Mouse (Mus musculus) heart, embryonic 11.5 days (tissue): ENCODE results near the gene Dnajc17. TPM values are rescaled to one million over a fixed set of nuclear protein-coding genes. Genes with fewer than 3 reads are reported as not detected.

Source experiments
- ATAC-seq: fragments of 200-750 bp; cut with Nextera tagmentation; replicated peaks from 2 replicates; pipeline ENCODE4 v1.8.0; 2017; ENCODE audit warnings: moderate library complexity; ENCODE audit not compliant: insufficient number of reproducible peaks, low FRiP score, low TSS enrichment
- H3K27ac ChIP-seq: fragments of 300-500 bp; sonication (generic); 2 replicates; pipeline ENCODE4 v1.5.1; 2014; ENCODE audit warnings: mild to moderate bottlenecking, low read depth, low read length
- H3K27me3 ChIP-seq: fragments of 300-500 bp; sonication (generic); 2 replicates; pipeline ENCODE4 v1.6.1; 2014; ENCODE audit warnings: mild to moderate bottlenecking, low read length, mixed read lengths; ENCODE audit not compliant: control insufficient read depth, insufficient read depth
- H3K36me3 ChIP-seq: fragments of 300-500 bp; sonication (generic); 2 replicates; pipeline ENCODE4 v1.6.1; 2014; ENCODE audit warnings: mild to moderate bottlenecking, low read length, moderate library complexity, mixed read lengths; ENCODE audit not compliant: control insufficient read depth, insufficient read depth
- H3K4me1 ChIP-seq: fragments of 300-500 bp; sonication (generic); 2 replicates; pipeline ENCODE4 v1.6.1; 2014; ENCODE audit warnings: low read length; ENCODE audit not compliant: control insufficient read depth, insufficient read depth
- H3K4me2 ChIP-seq: fragments of 300-500 bp; sonication (generic); 2 replicates; pipeline ENCODE4 v1.6.1; 2014; ENCODE audit warnings: mild to moderate bottlenecking, moderate library complexity
- H3K4me3 ChIP-seq: fragments of 300-500 bp; sonication (generic); 2 replicates; pipeline ENCODE4 v1.5.1; 2014; ENCODE audit warnings: low read depth, low read length
- H3K9ac ChIP-seq: fragments of 300-500 bp; sonication (generic); 2 replicates; pipeline ENCODE4 v1.6.1; 2014; ENCODE audit warnings: mild to moderate bottlenecking, low read depth, low read length, moderate library complexity
- H3K9me3 ChIP-seq: fragments of 300-500 bp; sonication (generic); replicated peaks from 2 replicates; pipeline ENCODE4 v1.6.1; 2016; ENCODE audit warnings: low read length; ENCODE audit not compliant: control insufficient read depth
- WGBS: fragments of 180-500 bp; shearing (Covaris S2); extraction: QIAGEN DNeasy Blood & Tissue Kit; methylation state at CpG from one replicate; pipeline ENCODE4 v1.1.7; 2014; ENCODE audit not compliant: insufficient replicate concordance; 5-methylcytosine and 5-hydroxymethylcytosine counted together
- polyA plus RNA-seq: library from polyadenylated mRNA; unstranded; fragments of >200 nt; fragmentation: Nextera tagmentation; extraction: Ambion mirVana; gene quantifications from 2 replicates; pipeline ENCODE4 v1.2.1, GENCODE M21; 2014

The Dnajc17 gene
- polyA plus RNA-seq, 1 experiment from 2014 or later = 18.4 TPM

GRCm38 (mm10) chr2:119190969-119191368 is 17.6 kb downstream of the Dnajc17 start:
- H3K27me3 ChIP-seq = no peaks in the 10 kb centered on the region
- H3K9me3 ChIP-seq = no peaks in the 10 kb centered on the region
- H3K4me2 ChIP-seq = no peak overlapping the region
- no peaks in the 10 kb centered on the region for H3K4me1 ChIP-seq
- no peaks in the 10 kb centered on the region for H3K36me3 ChIP-seq
- ATAC-seq = no peak
- WGBS = 79% methylated on average over 5 of the region's 5 CpGs
- no peak overlapping the region for H3K27ac ChIP-seq
- H3K9ac ChIP-seq = no peak overlapping the region
- no peak overlapping the region for H3K4me3 ChIP-seq

GRCm38 (mm10) chr2:119189029-119189710 is 19.4 kb downstream of the Dnajc17 start:
- H3K27ac ChIP-seq = no peak overlapping the region
- WGBS = 6% methylated on average over 15 of the region's 15 CpGs

GRCm38 (mm10) chr2:119182914-119183313 is 25.7 kb downstream of the Dnajc17 start:
- Histone ChIP-seq H3K27ac (no peak overlapping the region), H3K4me2 (no peak overlapping the region), H3K27me3 (no peaks in the 10 kb centered on the region), H3K9me3 (no peaks in the 10 kb centered on the region), H3K4me1 (no peaks in the 10 kb centered on the region), H3K9ac (no peak overlapping the region), H3K4me3 (no peak overlapping the region), H3K36me3 (peaks cover 3% of the 10 kb centered on the region; the same call in 1 of the 2 replicates)
- no peak for ATAC-seq
- WGBS = 83% methylated on average over 7 of the region's 7 CpGs

More at GRCm38 (mm10) chr2:119189029-119189710, 19.4 kb downstream of the Dnajc17 start:
- H3K9me3 ChIP-seq = no peaks in the 10 kb centered on the region
- H3K4me2 ChIP-seq = peak overlapping the region; percentile 85
- no peaks in the 10 kb centered on the region for H3K27me3 ChIP-seq
- 0 out of 2 replicates have a peak, but pooled peaks cover 3% of the 10 kb centered on the region for H3K36me3 ChIP-seq
- H3K4me1 ChIP-seq = no peaks in the 10 kb centered on the region
- H3K9ac ChIP-seq = no peak overlapping the region
- H3K4me3 ChIP-seq = peak overlapping the region; percentile 25
- peak; percentile 61; the same call in 1 of the 2 replicates for ATAC-seq

GRCm38 (mm10) chr2:119177384-119177939 is 31.1 kb downstream of the Dnajc17 start:
- H3K4me3 ChIP-seq = no peak overlapping the region
- no peak overlapping the region for H3K4me2 ChIP-seq
- H3K4me1 ChIP-seq = peaks cover 20% of the 10 kb centered on the region
- no peak overlapping the region for H3K9ac ChIP-seq
- H3K36me3 ChIP-seq = no peaks in the 10 kb centered on the region; the same call in 1 of the 2 replicates
- no peak overlapping the region for H3K27ac ChIP-seq
- ATAC-seq = no peak
- 84% methylated on average over 5 of the region's 5 CpGs for WGBS
- no peaks in the 10 kb centered on the region for H3K27me3 ChIP-seq
- no peaks in the 10 kb centered on the region for H3K9me3 ChIP-seq

GRCm38 (mm10) chr2:119176761-119177160 is 31.8 kb downstream of the Dnajc17 start:
- Histone ChIP-seq H3K4me2 (no peak overlapping the region), H3K9me3 (no peaks in the 10 kb centered on the region), H3K4me1 (peaks cover 27% of the 10 kb centered on the region), H3K4me3 (no peak overlapping the region), H3K27ac (no peak overlapping the region), H3K27me3 (no peaks in the 10 kb centered on the region), H3K9ac (no peak overlapping the region), H3K36me3 (no peaks in the 10 kb centered on the region; the same call in 1 of the 2 replicates)
- 58% methylated on average over 3 of the region's 3 CpGs for WGBS
- ATAC-seq = no peak

- WGBS = 53% methylated on average over 6 of the region's 6 CpGs
- H3K27ac ChIP-seq = no peak overlapping the region
- H3K9me3 ChIP-seq = no peaks in the 10 kb centered on the region
- no peaks in the 10 kb centered on the region for H3K27me3 ChIP-seq
- H3K36me3 ChIP-seq = no peaks in the 10 kb centered on the region; the same call in 1 of the 2 replicates
- H3K4me3 ChIP-seq = no peak overlapping the region
- no peak overlapping the region for H3K9ac ChIP-seq
- no peak overlapping the region for H3K4me2 ChIP-seq
- H3K4me1 ChIP-seq = peaks cover 31% of the 10 kb centered on the region
- ATAC-seq = no peak
Measured at GRCm38 (mm10) chr2:119175614-119176013, 33.0 kb downstream of the Dnajc17 start.

- Histone ChIP-seq H3K4me1 (peaks cover 31% of the 10 kb centered on the region), H3K36me3 (no peaks in the 10 kb centered on the region; the same call in 1 of the 2 replicates), H3K4me2 (no peak overlapping the region), H3K4me3 (no peak overlapping the region), H3K27me3 (no peaks in the 10 kb centered on the region), H3K9ac (no peak overlapping the region), H3K27ac (no peak overlapping the region), H3K9me3 (no peaks in the 10 kb centered on the region)
- no peak for ATAC-seq
- 50% methylated on average over 14 of the region's 14 CpGs for WGBS
Measured at GRCm38 (mm10) chr2:119174866-119175265, 33.7 kb downstream of the Dnajc17 start.

GRCm38 (mm10) chr2:119173991-119174651 is 34.5 kb downstream of the Dnajc17 start, which contains the start of gene Gm14137:
Gene Gm14137 (plus strand): TSS chr2:119174509.
- no peaks in the 10 kb centered on the region; the same call in 1 of the 2 replicates for H3K36me3 ChIP-seq
- no peak for ATAC-seq
- peak within 1 kb of the TSS; percentile 53; the same call in 1 of the 2 replicates for H3K4me2 ChIP-seq
- H3K27me3 ChIP-seq = peaks cover 5% of the 10 kb centered on the region
- 48% methylated on average over 8 of the region's 8 CpGs for WGBS
- H3K4me3 ChIP-seq = no peak within 1 kb of the TSS
- H3K4me1 ChIP-seq = peaks cover 31% of the 10 kb centered on the region
- no peak within 1 kb of the TSS for H3K27ac ChIP-seq
- H3K9ac ChIP-seq = peak within 1 kb of the TSS; percentile 64; the same call in 1 of the 2 replicates
- no peaks in the 10 kb centered on the region for H3K9me3 ChIP-seq
